Mouse (Mus musculus) heart, postnatal 14 days (tissue): ENCODE data around the gene Dhx40. TPM values are rescaled to one million over a fixed set of nuclear protein-coding genes. Genes with fewer than 3 reads are reported as not detected.
"Not testable (repeated sequence)": the region's sequence is repeated elsewhere in the genome, so short reads cannot be mapped to it uniquely, and the experiment has no call there.

ENCODE experiments used
- DNase-seq, 2 experiments: peaks; one replicate each; pipeline ENCODE4 v3.0.0; 2021 to 2022
- intact Hi-C: fragments of 180-260 bp; cut with DNase I; formaldehyde crosslinking; loops from one replicate; pipeline ENCODE4 v1.15.1; 2025
- total RNA-seq, 2 experiments: library from RNA; stranded (reverse); gene quantifications; 2 replicates each; pipeline ENCODE4 v1.2.3; 2021

Gene Dhx40
- total RNA-seq, 2 experiments from 2014 or later, result 15.1 to 18.0 TPM

DNA sequence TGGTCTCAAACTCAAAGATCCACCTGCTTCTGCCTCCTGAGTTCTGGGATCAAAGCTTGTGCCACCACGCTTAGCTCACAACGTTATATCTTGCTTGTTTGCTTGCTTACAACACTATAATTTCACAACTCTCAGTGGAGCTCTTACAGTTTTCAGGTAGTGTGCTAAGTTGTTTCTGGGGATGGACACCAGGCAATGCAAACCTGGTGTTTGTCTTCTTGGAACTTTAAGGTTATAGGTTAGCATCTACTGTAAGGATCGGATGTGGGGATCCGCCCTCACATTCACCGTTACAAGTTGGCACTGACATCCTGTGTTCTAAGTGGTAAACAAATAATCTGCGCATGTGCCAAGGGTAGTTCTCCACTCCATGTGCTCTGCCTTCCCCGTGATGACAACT, 16.9 kb upstream of the Dhx40 start:
- DNase-seq, result no peak
- intact Hi-C loops, result no loop called here

DNA sequence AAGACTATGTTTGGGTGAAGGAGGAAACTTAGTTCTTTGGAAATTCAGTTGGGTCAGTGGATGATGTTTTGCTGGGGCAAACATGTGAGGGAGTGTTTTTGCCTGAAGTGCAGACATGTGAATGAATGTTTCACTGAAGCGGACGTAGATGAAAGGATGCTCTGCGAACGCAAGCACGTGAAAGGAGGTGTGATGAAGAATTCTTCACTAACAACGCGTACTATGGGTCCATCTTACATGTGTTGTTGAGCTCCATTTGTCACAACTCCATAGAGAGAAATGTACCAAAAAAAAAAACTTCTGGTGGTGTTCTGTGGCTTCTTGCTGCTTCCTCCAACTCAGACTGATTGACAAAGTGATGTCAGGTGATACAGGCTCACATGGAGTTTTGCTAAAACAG, 15.0 kb upstream of the Dhx40 start:
- no peak for DNase-seq
- intact Hi-C loops, result no loop called here

DNA sequence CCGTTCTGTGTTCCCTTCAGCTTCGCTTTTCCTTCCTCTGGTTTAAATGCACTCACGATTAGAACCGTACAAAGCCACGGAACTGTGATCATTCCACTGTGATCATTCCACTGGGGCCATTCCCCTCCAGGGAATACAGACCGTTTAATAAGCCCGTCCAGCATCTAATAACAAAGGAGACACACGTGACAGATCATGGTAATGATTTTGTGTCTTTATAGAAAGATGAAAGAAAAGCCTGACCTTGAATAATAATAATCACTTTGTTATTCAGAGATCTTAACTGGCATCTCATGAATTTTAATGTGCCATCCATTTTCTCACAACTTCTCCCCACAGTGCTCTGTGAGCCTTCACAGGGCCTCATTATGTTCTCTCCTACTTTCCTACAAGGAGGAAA, 12.0 kb upstream of the Dhx40 start:
- DNase-seq, result no peak
- intact Hi-C loops, result no loop called here

DNA sequence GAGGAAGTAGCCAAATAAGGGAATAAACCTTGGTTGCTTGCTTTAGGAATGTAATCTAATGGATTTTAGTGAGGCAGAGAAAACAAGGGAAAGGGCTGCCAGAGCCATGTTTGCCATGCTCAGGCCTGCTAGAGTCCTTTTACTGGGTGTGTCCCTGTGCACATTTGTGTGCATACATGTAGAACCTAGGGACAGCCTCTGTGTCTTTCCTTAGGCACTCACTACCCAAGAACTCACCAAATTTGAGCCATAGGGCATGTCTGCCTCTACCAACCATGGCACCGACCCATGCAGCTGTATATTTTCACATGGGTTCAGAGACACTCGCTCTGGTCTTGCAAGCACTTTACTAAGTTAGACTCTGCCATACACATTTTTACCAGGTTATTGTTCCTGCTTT, 11.4 kb upstream of the Dhx40 start:
- no peak for DNase-seq
- intact Hi-C loops, result no loop called here

DNA sequence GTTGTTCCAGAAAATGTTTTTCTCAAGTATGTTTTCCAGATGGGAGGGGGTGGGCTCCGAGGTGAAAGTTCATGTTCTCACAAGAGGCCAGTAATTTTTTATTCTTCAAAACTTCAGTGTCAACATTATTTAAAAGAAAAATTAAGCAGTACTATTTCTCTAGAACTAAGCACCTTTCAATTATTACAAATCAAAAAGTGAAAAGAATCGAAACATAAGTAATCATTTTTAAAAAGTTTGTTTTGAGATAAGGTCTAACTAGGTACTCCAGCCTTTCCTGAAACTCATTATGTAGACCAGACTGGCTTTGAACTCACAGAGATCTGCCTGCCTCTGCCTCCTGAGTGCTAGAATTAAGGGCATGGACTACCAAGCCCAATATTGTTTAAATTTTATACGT, 8.7 kb upstream of the Dhx40 start:
- intact Hi-C loops, result not testable (repeated sequence)

DNA sequence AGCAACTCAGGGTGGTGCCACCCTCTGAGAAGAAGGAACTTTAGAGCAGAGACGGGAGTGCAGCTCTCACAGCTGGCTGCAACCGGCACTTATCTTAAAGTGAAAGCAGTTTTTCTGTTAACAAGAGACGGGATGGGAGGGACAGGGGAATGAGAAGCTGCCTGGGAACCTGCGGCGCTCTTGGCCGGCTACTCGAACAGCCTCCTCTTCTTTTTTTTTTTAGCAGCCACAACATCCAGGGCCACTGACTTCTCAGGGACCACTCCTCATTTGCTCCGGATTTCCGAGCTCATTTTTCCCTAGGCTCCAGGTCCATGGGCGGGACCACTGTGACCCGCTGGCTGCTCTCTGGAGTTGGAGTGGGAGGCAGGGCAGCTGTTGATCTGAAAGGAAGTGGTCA, 6.9 kb upstream of the Dhx40 start:
- intact Hi-C loops, DNase-seq: not testable (repeated sequence)

More for the DNA sequence above, 8.7 kb upstream of the Dhx40 start:
- not testable (repeated sequence) for DNase-seq

DNA sequence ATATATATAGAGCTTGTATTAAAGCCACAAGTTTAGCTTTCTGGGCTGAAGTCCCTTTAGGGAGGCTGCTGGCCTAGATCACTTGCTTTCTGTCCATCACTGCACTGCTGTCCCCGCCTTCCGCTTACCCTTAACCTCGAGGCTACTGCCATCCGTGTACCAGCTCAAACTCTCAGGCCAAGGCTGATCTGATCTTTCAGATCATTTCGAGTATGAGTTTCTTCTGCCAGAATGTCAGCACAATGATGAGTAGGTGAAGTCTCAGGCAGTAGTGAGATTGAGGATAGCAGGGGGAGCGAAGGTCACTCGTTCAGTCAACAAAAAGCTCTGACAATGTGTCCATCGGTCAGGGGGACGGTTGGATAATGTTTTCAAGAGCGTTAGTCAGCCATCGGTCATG, 5.7 kb upstream of the Dhx40 start:
- intact Hi-C loops, DNase-seq: not testable (repeated sequence)

DNA sequence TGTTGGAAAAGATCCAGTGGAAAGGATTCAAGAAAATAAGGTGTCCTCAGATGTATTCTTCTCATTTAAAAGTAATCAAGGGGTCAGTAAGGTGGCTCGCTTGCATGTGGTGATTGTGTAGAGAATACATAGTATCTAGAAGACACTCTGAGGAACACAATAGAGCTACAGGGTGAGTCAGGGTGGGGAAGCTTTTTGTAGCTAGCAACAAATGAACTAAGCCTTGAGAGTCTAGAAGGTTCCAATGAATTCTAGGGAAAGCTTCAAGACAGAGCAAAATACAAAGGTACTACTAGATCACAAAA, 3.7 kb upstream of the Dhx40 start:
- DNase-seq, result no peak
- intact Hi-C loops, result no loop called here

DNA sequence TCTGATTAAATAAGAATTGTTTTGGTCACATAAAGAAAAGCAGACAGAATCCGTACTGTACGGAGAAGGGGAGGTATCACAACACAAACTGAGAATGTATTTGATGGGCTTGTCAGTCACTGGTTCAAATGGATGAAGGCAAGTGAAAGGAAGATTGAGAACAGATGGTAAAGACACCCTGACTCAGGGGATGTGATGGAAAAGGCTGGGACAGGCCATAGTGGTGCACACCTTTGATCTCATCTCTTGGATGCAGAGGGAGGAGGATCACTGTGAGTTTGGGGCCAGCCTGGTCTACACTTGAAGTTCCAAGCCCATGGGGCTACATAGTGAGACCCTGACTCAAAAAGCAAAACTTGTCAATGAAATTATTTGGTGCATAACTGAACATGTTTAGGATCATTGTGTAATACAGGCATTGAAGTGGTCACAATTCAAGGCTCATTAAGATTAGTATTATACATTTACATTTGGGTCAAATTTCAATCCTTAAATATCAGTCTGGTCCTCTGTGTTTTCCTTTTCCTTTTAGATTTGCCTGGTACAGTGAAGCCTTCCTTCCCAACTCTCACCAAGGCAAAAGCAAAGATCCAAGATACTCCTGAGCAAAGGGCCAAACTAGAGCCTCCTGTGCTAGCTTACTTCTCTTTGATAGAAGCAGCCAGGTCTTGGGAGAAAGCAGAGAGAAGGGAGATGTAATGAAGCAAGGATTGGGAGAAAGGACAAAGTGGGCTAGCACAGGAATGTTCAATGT, 3.2 kb upstream of the Dhx40 start:
- intact Hi-C loops, result no loop called here
- DNase-seq, result no peak

DNA sequence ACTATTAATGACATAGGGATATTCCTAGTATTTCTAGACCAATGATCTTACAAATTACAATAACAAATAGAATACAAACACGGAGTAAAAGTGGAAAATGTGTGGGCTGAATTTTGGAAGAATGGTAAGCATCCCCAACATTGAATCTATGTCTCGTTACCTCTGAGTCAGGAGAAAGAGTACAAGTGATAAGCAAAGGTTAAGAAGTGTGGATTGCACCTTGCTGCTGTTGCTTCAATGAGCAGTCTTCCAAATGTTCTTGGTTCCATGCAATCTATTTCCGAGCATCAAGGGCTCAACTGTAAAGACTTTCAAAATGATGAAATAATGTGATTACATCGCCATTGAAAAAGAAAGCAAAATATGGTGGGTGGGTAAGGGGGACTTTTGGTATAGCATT, 2.3 kb upstream of the Dhx40 start:
- intact Hi-C loops, result loop anchor here (5.0 kb wide), 2 partner anchors 53 to 103 kb away; partner anchors contain the start of gene Cltc
- DNase-seq, result no peak

DNA sequence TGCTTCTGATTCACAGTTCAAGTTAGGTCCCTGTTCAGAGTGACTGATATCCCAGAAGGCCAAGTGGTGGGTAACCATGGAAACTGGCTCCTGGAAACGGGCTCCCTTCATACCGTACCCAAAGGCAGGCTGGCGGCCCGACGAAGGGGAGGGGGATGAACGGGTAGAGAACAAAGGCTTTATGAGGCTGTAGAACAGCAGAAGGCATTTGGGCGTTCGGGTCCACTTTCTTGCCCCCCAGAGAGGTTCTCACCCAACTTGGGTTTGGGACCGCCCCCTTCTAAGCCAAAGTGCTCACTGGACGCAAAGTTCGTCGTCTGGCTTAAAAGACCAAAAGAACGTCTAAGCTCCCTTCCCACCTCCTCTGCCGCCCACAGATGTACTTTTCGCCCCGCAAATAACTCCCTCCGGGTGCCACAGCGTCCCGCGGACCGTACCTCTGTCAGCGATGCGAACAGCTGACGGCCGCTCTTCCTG, 507 bp downstream of the Dhx40 start:
- intact Hi-C loops, result loop anchor here (5.0 kb wide), 2 partner anchors 50 to 100 kb away; partner anchors contain the start of gene Cltc
- DNase-seq, result peak in 1 of 2 experiments; percentile 41

DNA sequence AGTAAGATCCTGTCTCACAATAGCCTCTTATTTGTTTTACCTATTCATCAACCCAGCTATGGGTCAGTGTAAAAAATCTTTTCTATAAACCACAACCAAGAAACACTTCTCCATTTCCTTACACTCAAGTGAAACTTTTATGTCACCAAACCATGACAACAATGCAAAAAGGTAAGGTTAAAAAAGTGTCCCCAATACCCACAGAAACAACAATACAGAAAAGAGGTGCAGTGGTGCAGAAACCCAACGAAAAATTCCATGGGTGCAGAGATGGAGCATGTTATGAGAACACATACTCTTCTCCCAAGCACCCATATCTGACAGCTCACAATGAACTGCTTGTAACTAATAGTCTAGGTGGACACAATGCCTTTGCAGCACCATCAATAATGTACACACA, 13.4 kb downstream of the Dhx40 start:
- DNase-seq, result no peak
- intact Hi-C loops, result no loop called here

DNA sequence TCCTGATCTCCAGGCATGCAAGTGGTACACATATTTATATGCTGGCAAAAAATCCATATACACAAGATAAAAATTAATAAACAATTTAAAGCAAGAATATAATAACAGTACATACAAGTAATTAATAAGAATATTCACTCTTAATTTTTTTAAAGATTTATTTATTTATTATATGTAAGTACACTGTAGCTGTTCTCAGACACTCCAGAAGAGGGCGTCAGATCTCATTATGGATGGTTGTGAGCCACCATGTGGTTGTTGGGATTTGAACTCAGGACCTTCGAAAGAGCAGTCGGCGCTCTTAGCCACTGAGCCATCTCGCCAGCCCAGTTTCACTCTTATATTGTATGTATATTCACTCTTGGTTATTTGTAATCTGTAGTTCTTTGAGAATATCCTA, 20.1 kb downstream of the Dhx40 start:
- intact Hi-C loops, result loop anchor here (5.0 kb wide), 1 partner anchor 50 kb away; no protein-coding TSS in a partner anchor
- DNase-seq, result not testable (repeated sequence)

DNA sequence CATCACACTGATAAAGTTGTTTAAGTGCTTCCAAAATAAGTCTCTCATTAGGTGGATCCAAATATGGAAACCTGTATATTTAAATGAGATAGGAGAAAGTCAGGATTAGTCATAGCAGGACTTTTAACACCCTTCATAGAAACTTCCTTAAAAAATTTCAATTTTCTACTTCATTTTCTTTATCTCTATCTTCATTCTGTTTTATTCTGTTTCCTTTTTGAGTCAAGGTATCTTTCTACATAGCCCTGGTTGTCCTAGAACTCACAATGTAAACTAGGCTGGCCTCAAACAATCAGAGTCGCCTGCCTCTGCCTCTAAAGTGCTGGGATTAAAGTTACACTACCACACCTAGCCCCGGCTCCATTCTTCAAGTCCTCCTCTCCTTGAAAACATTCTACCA, 21.8 kb downstream of the Dhx40 start:
- DNase-seq, result no peak
- intact Hi-C loops, result loop anchor here (5.0 kb wide), 1 partner anchor 52 kb away; no protein-coding TSS in a partner anchor

DNA sequence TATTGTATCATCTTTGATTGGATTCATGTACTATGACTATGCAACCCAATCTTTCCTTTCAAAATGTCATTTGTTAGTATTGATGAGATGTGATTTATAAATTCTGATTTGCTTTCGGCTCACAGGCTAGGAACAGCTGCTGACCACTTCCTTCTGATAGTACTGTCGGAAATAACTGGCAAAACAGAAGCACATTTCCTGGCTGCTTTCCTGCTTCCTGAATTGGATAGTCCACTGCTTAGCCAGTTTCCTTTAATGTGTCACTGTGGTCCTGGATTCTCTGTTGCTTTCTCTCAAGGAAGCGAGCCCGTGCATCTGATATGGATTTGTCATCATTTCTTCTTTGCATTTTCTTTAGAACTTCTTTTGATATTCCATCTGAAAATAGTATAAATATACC, 37.7 kb downstream of the Dhx40 start:
- intact Hi-C loops, result loop anchor here (5.0 kb wide), 1 partner anchor 242 kb away; no protein-coding TSS in a partner anchor
- no peak for DNase-seq

DNA sequence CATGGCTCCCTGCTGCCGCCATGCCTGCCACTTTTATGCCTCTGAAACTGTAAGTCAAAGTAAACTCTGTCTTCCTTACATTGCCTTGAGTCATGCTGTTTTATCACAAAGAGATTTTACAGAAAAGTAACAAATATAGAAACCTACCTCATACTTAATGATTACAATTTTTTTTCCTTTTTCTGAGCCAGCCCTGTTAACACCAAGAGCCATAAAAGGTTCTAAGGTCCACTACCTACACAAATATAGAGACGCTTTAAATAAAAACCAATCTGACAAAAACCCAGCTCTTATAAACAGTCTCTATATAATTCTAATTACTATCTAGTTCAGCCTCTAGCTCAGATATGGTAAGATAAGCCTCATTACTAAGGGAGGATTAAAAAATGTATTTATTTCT, 43.0 kb downstream of the Dhx40 start:
- no peak for DNase-seq
- intact Hi-C loops, result no loop called here

DNA sequence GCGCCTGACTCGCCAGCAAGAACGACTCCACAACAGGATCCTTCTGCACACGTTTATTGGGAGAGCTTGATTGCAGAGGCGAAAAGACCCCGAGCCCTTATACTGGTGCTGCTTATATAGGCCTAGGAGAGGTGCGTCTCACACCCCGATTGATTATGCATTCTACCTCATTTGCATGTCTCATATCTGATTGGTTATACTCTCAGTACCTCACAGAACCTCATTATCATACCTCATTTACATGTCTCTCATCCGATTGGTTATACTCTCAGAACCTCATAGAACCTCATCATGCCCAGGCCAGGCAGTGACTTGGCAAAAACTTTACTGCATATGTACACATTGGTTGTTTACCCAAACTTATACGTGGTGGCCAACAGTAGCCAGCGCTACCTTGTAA, 44.4 kb downstream of the Dhx40 start:
- intact Hi-C loops, DNase-seq: not testable (repeated sequence)

DNA sequence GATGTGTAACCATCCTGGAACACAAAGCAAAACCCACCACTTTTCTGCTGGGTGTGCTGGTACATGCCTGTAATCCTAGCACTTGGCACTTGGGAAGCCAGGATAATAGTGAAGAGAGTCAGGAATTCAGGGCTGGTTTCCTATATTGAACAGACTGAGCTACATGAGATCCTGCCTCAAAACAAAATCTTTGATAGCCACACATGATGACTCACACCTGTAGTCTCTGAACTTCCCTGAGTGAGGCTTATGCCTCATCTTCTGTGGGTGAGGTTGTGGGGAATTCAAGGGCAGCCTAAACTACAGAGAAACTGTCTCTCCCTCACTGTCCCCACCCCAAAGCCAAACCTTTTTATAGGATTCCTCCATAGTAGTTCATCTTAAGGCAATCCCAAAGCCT, 47.2 kb downstream of the Dhx40 start:
- intact Hi-C loops, result no loop called here
- DNase-seq, result no peak

DNA sequence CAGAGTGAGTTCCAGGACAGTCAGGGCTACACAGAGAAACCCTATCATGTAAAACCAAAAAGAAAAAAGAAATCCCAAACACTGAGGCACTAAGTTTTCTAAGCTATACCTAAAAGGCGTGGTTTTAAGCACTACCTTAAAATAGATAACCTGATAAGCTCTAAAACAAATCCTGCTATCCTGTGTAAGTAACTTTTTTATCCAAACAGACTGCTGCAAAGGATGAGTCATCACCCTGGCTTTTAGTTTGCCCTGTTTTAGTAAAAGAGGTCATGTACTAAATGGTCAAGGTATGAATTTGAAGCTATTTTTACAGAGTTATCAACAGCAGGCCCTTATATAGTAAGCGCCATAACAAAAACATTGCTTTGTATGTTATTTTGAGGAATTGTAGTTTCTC, 47.7 kb downstream of the Dhx40 start:
- intact Hi-C loops, result loop anchor here (5.0 kb wide), 2 partner anchors 38 to 47 kb away; partner anchors contain the start of gene Dhx40
- DNase-seq, result no peak

DNA sequence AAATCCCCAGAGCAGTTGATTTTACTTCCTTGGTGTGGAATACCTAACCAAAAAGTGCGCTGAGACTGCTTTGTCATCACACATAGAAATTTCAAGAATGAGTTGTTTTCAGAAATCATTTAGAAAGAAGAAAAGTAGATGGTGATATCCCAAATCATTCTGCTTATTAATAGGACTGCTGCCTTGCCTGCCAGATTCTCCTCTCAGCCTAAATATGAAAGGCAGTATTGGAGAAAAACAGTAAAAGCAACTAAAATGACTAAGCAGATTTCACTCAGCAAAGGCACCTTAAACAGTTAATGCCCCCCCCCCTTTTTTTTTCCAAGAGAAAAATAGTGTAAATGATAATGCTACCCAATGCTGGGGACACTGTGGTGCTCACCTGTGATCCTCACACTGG, 48.3 kb downstream of the Dhx40 start:
- intact Hi-C loops, result loop anchor here (5.0 kb wide), 2 partner anchors 37 to 48 kb away; partner anchors contain the start of gene Dhx40
- no peak for DNase-seq

DNA sequence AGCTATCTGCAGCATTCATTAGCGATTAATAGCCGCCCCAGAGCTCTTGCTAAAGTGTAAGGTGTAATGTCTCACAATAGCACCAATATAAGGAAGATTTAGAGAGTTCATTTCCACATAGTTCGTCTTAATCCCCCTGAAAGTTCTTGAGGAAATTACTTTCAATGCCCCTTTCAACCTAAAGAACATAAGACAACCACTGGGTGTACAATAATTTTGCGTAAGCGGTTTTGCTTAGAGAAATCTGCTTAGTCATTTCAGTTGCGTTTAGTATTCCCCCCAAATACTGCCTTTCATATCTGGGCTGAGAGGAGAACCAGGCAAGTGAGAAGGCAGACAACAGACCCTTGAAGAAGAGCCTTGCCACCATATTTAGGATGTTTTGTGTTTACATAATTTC, 49.0 kb downstream of the Dhx40 start:
- no peak for DNase-seq
- intact Hi-C loops, result loop anchor here (5.0 kb wide), 2 partner anchors 36 to 49 kb away; partner anchors contain the start of gene Dhx40
